Mouse (Mus musculus) heart, postnatal 0 days (tissue): ENCODE measurements at regions not wholly inside any gene's neighbourhood (a gene's known extent, or its start where the extent isn't known, plus 50 kb on each side); places are given as distances from the start of the nearest gene placed in this dataset.
"Not testable (repeated sequence)": the region's sequence is repeated elsewhere in the genome, so short reads cannot be mapped to it uniquely, and the experiment has no call there.

ENCODE experiments used
- ATAC-seq: fragments of 200-750 bp; cut with Nextera tagmentation; 2 replicates; pipeline ENCODE4 v1.8.0; 2017; ENCODE audit warnings: low read depth, moderate number of reproducible peaks, moderate library complexity; ENCODE audit not compliant: insufficient read depth
- DNase-seq: peaks from one replicate; pipeline ENCODE4 v3.0.0-alpha.2; 2016; ENCODE audit warnings: low spot score
- H3K27ac ChIP-seq: fragments of 300-500 bp; sonication (generic); 2 replicates; pipeline ENCODE4 v1.5.1; 2014; ENCODE audit warnings: low read depth, mild to moderate bottlenecking
- H3K27me3 ChIP-seq: fragments of 300-500 bp; sonication (generic); 2 replicates; pipeline ENCODE4 v1.6.1; 2014; ENCODE audit warnings: low read length, mixed read lengths; ENCODE audit not compliant: control insufficient read depth, insufficient read depth
- H3K36me3 ChIP-seq: fragments of 300-500 bp; sonication (generic); replicated peaks from 2 replicates; pipeline ENCODE4 v1.6.1; 2014; ENCODE audit warnings: low read length, mixed read lengths; ENCODE audit not compliant: control insufficient read depth, insufficient read depth
- H3K4me1 ChIP-seq: fragments of 300-500 bp; sonication (generic); 2 replicates; pipeline ENCODE4 v1.6.1; 2014; ENCODE audit warnings: antibody characterized with exemption; ENCODE audit not compliant: control insufficient read depth, insufficient read depth
- H3K4me2 ChIP-seq: fragments of 300-500 bp; sonication (generic); 2 replicates; pipeline ENCODE4 v1.6.1; 2014; ENCODE audit warnings: low read depth, mild to moderate bottlenecking, low read length, moderate library complexity
- H3K4me3 ChIP-seq: fragments of 300-500 bp; sonication (generic); 2 replicates; pipeline ENCODE4 v1.5.1; 2014; ENCODE audit warnings: low read depth, low read length
- H3K9ac ChIP-seq: fragments of 300-500 bp; sonication (generic); replicated peaks from 2 replicates; pipeline ENCODE4 v1.6.1; 2014; ENCODE audit warnings: low read depth, low read length, mixed read lengths
- H3K9me3 ChIP-seq: fragments of 300-500 bp; sonication (generic); replicated peaks from 2 replicates; pipeline ENCODE4 v1.6.1; 2016; ENCODE audit warnings: low read length; ENCODE audit not compliant: control insufficient read depth
- CTCF ChIP-seq: IDR thresholded peaks from 2 replicates; pipeline ENCODE4 v1.5.1; 2016; ENCODE audit warnings: antibody characterized with exemption, control low read depth, low read depth
- EP300 ChIP-seq: IDR thresholded peaks from 2 replicates; pipeline ENCODE4 v1.6.1; 2016; ENCODE audit warnings: antibody characterized with exemption, low read depth
- WGBS: fragments of 180-500 bp; shearing (Covaris S2); extraction: QIAGEN DNeasy Blood & Tissue Kit; methylation state at CpG from one replicate; pipeline ENCODE4 v1.1.7; 2014; 5-methylcytosine and 5-hydroxymethylcytosine counted together

DNA sequence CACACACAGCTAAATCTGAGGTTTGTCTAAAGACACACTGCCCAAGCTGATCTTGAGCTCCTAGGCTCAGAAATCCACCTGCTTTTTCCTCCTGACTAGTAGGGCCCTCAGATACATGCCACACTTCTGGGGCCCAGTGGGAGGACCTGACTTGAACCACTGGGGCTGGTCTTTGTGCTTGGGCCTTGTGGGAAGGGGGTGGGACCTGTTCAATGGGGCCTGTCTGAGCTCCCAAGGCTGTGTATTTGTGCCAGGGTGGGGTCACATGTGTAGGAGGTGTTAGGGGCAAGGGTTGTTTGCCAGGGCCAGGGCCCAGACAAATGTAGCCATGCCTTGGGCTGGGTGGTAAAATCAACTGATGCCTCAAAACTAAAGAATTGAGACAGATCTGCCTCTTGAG, 56.8 kb downstream of the Gm8765 start:
- H3K4me3 ChIP-seq, H3K27ac ChIP-seq, H3K9ac ChIP-seq, H3K9me3 ChIP-seq, H3K27me3 ChIP-seq, H3K36me3 ChIP-seq, H3K4me1 ChIP-seq, ATAC-seq, H3K4me2 ChIP-seq, DNase-seq: not testable (repeated sequence)

- not testable (repeated sequence) for H3K9me3 ChIP-seq, H3K4me1 ChIP-seq, DNase-seq, H3K27ac ChIP-seq, H3K9ac ChIP-seq, ATAC-seq, H3K27me3 ChIP-seq, H3K4me2 ChIP-seq, H3K36me3 ChIP-seq, H3K4me3 ChIP-seq
- 58% methylated on average over 1 of the region's 1 CpGs for WGBS
Measured at GRCm38 (mm10) chr13:50756334-50756733, 58.2 kb downstream of the Gm8765 start.

GRCm38 (mm10) chr13:50764618-50765017, 66.5 kb downstream of the Gm8765 start:
- Histone ChIP-seq H3K27ac (no peak overlapping the region), H3K4me2 (no peak overlapping the region), H3K9me3 (no peaks in the 10 kb centered on the region), H3K4me1 (no peaks in the 10 kb centered on the region), H3K27me3 (no peaks in the 10 kb centered on the region), H3K9ac (no peak overlapping the region), H3K36me3 (no peaks in the 10 kb centered on the region), H3K4me3 (no peak overlapping the region)
- 42% methylated on average over 2 of the region's 2 CpGs for WGBS
- DNase-seq (no peak), ATAC-seq (no peak)
- no peak for TF ChIP-seq CTCF
- TF ChIP-seq EP300, result no peak

DNA sequence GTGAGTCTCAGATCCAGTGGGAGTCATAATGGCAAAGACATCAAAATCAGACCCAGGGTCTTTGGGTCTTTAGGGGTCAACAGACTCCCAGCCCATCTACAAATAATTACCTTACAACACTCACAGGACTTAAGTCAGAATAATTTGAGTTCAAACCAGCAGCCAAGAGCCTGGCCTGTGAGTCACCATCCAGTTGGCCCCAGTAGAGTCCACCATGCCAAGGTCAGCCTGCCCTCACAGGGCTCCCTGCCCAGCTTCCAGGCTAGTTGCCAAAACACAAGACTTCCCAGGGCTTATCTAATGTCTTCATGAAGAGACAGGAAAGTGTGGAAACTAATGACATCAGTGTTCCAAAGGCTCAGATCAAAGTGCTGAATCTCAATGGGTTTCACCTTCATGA, 81.9 kb downstream of the Gm8765 start:
- H3K4me2 ChIP-seq, DNase-seq, H3K4me1 ChIP-seq, H3K9ac ChIP-seq, H3K4me3 ChIP-seq, H3K9me3 ChIP-seq, H3K27me3 ChIP-seq, H3K27ac ChIP-seq, H3K36me3 ChIP-seq, ATAC-seq: not testable (repeated sequence)

DNA sequence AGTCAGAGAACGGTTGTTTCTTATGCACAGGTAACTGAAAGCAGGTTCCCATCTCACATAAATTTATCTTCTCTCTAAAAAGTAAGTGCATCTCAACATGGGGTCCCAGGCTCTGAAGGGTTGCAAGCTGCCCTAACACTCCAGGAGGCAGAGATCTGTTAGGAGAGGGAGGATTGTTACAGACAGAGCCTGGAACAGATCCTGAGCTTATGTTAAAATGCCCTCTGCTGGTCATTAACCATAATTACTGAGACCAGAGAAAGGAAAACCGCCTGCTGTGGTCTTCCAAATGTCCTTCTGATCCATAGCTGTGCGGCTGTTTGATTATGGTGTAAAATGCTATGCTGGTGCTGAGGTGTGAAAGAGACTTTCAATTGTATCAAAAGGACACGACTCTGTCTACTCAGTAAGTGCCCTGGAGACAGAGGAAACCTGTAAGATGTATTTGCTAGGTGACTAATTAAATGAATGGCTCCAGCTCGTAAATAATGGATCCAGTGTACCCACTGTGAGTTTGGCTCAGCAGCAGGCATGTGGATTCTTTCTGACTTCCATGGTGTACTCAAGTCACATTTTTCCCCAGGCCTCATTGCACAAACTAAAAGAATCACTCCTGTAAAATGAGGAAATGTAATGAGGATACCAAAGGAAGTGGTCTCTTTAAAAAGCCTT, 131.9 kb downstream of the Gm8765 start:
- TF ChIP-seq CTCF, result peak; percentile 47
- not testable (repeated sequence) for H3K4me2 ChIP-seq, H3K36me3 ChIP-seq, ATAC-seq, H3K9me3 ChIP-seq, H3K27me3 ChIP-seq, H3K27ac ChIP-seq, H3K9ac ChIP-seq, H3K4me3 ChIP-seq, H3K4me1 ChIP-seq
- WGBS, result 29% methylated on average over 4 of the region's 5 CpGs
- peak; percentile 28 for DNase-seq
